In the genomic region with DNA sequence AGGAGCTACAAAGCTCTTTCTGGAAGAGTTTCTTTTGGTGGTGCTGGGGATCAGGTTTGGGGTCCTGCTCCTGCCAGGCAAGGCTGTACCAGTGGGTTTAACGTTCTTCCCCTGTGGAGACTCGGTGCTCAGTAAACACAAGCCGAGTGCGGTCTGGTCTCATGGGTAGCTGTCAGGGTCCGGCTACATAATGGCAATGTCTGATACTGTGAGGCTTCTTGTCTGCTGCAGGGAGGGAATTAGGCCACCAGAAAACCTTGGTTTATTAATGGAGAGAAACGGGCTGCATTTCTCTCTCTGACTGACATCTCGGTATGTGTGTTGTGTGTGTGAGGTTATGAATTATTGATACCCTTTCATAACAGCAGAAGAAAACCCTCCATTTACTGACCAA, we compare ENCODE assay signal across 13 mouse cellular contexts. TPM values are rescaled to one million over a fixed set of nuclear protein-coding genes. Genes with fewer than 3 reads are reported as not detected.
A peak's percentile ranks its signal among the peaks of the same experiment; 100 is the strongest.
DNase-seq lines count a peak whose midpoint lies in the region; ATAC-seq and TF ChIP-seq lines count a peak whose summit lies in the region.
"Had no signal": no experiment of that assay in that cellular context is flagged by ENCODE, and none has a peak within 500 bp of the region (broad histone marks: within the 10 kb centered on the region; RNA-seq: fewer than 3 reads in every experiment).

No protein-coding gene starts in this region.

- H3K9me3 ChIP-seq in lung, embryonic 14.5 days (ENCODE audit: low read depth, low read length), result no peaks in the 10 kb centered on the region
- no peaks in the 10 kb centered on the region for H3K9me3 ChIP-seq in forebrain, embryonic 15.5 days
- H3K9me3 ChIP-seq in midbrain, embryonic 13.5 days, result no peaks in the 10 kb centered on the region

- H3K4me2 ChIP-seq in lung, embryonic 14.5 days, result no peak overlapping the region
- H3K4me2 ChIP-seq in forebrain, embryonic 15.5 days (replicated peaks), result no peak overlapping the region
- no peak overlapping the region; the same call in 1 of the 2 replicates for H3K4me2 ChIP-seq in midbrain, embryonic 13.5 days (replicated peaks)

- H3K27me3 ChIP-seq in lung, embryonic 14.5 days (ENCODE audit: insufficient read depth, low read length), result no peaks in the 10 kb centered on the region
- no peaks in the 10 kb centered on the region for H3K27me3 ChIP-seq in forebrain, embryonic 15.5 days
- 0 out of 2 replicates have a peak, but pooled peaks cover 5% of the 10 kb centered on the region for H3K27me3 ChIP-seq in midbrain, embryonic 13.5 days

- peaks cover 24% of the 10 kb centered on the region for H3K4me1 ChIP-seq in lung, embryonic 14.5 days (ENCODE audit: insufficient read depth)
- H3K4me1 ChIP-seq in forebrain, embryonic 15.5 days, result peaks cover 36% of the 10 kb centered on the region
- peaks cover 47% of the 10 kb centered on the region for H3K4me1 ChIP-seq in midbrain, embryonic 13.5 days (replicated peaks)

- 0 out of 2 replicates have a peak, but pooled peaks cover 2% of the 10 kb centered on the region for H3K36me3 ChIP-seq in lung, embryonic 14.5 days (ENCODE audit: insufficient read depth)
- H3K36me3 ChIP-seq in forebrain, embryonic 15.5 days, result 0 out of 2 replicates have a peak, but pooled peaks cover 2% of the 10 kb centered on the region
- H3K36me3 ChIP-seq in midbrain, embryonic 13.5 days, result 0 out of 2 replicates have a peak, but pooled peaks cover 8% of the 10 kb centered on the region

- H3K4me3 ChIP-seq in lung, embryonic 14.5 days (ENCODE audit: low read depth, low read length), result no peak overlapping the region
- no peak overlapping the region for H3K4me3 ChIP-seq in forebrain, embryonic 15.5 days
- H3K4me3 ChIP-seq in midbrain, embryonic 13.5 days (replicated peaks), result no peak overlapping the region

- no peak overlapping the region for H3K9ac ChIP-seq in lung, embryonic 14.5 days
- no peak overlapping the region for H3K9ac ChIP-seq in forebrain, embryonic 15.5 days (replicated peaks)
- no peak overlapping the region; the same call in 1 of the 2 replicates for H3K9ac ChIP-seq in midbrain, embryonic 13.5 days (replicated peaks)

- WGBS in lung, embryonic 14.5 days, result 12% methylated on average over 7 of the region's 7 CpGs
- WGBS in forebrain, embryonic 15.5 days, result 4% methylated on average over 7 of the region's 7 CpGs
- 1% methylated on average over 7 of the region's 7 CpGs for WGBS in midbrain, embryonic 13.5 days

- H3K27ac ChIP-seq in lung, embryonic 14.5 days (ENCODE audit: low read depth), result peak overlapping the region; percentile 59; the same call in 1 of the 2 replicates
- peak overlapping the region; percentile 17; the same call in 1 of the 2 replicates for H3K27ac ChIP-seq in forebrain, embryonic 15.5 days (replicated peaks)
- H3K27ac ChIP-seq in midbrain, embryonic 13.5 days, result peak overlapping the region; percentile 78
- H3K27ac ChIP-seq: kidney, postnatal 0 days had no signal

- no peak for TF ChIP-seq CTCF in lung, embryonic 14.5 days (IDR thresholded peaks at IDR 0.05; ENCODE audit: low read depth)

- DNase-seq in embryo, embryonic 10.5 days (ENCODE audit: low spot score), result peak; percentile 50
- DNase-seq in embryo, embryonic 9.5 days (ENCODE audit: extremely low spot score), result no peak
- DNase-seq in lung, embryonic 14.5 days, result no peak
- no peak for DNase-seq in lung, postnatal 36 days
- DNase-seq in urinary bladder, adult 2 months (ENCODE audit: low spot score), result no peak
- no peak for DNase-seq in cerebellum, postnatal 14 days
- DNase-seq: adrenal gland, postnatal 25 days; cerebellum, adult 11-12 months; gastrocnemius, postnatal 14 days; right cerebral cortex, adult 18-20 months had no signal

- ATAC-seq in lung, embryonic 14.5 days (ENCODE audit: insufficient read depth), result no peak
- ATAC-seq in forebrain, embryonic 15.5 days (replicated peaks), result no peak
- ATAC-seq in midbrain, embryonic 13.5 days, result peak; percentile 59

RNA-seq across cellular contexts. Expression of a gene that starts 33.9 kb away (rescaled TPM):
- polyA plus RNA-seq in lung, embryonic 14.5 days (2014; fragmentation: Nextera tagmentation; extraction: Ambion mirVana), result 58.8 and 60.3 TPM in 2 replicates
- polyA plus RNA-seq in forebrain, embryonic 15.5 days (2015; fragmentation: Nextera tagmentation; extraction: Ambion mirVana), result 53.8 and 55.9 TPM in 2 replicates
- polyA plus RNA-seq in midbrain, embryonic 13.5 days (2015; fragmentation: Nextera tagmentation; extraction: Ambion mirVana), result 43.1 and 44.5 TPM in 2 replicates
- polyA plus RNA-seq in urinary bladder, adult 2 months (2012; rRNA removed), result 8.1 and 8.8 TPM in 2 replicates

Comparison
In these comparisons a context has a peak if more than half of its experiments do, and no peak if none do; other contexts are left out.
1. H3K27ac ChIP-seq: peak in every context shown above with its lines; median percentile 78 in midbrain, embryonic 13.5 days; 59 in lung, embryonic 14.5 days; 17 in forebrain, embryonic 15.5 days.